Mouse (Mus musculus) G1E (cell line): ENCODE measurements around the gene Rnf157. TPM values are rescaled to one million over a fixed set of nuclear protein-coding genes. Genes with fewer than 3 reads are reported as not detected.

Source experiments
- ATAC-seq: 2 replicates; pipeline ENCODE4 v1.8.0; 2016; ENCODE audit warnings: mild to moderate bottlenecking; ENCODE audit not compliant: insufficient number of reproducible peaks, poor library complexity, low FRiP score, severe bottlenecking; ENCODE audit errors: extremely low read depth
- DNase-seq: peaks from one replicate; pipeline ENCODE4 v3.0.0; 2012; ENCODE audit warnings: low spot score
- H3K27me3 ChIP-seq: 2 replicates; pipeline ENCODE4 v1.6.1; 2012; ENCODE audit warnings: mild to moderate bottlenecking, low read length, inconsistent platforms; ENCODE audit not compliant: insufficient read depth
- H3K36me3 ChIP-seq: replicated peaks from 2 replicates; pipeline ENCODE3; 2012; ENCODE audit warnings: mild to moderate bottlenecking, inconsistent platforms
- H3K4me1 ChIP-seq: 2 replicates; pipeline ENCODE4 v1.6.1; 2012; ENCODE audit warnings: low read depth, low read length, inconsistent platforms, mixed read lengths; ENCODE audit not compliant: insufficient read depth
- H3K4me3 ChIP-seq: 2 replicates; pipeline ENCODE4 v1.5.1; 2012; ENCODE audit warnings: low read depth, mild to moderate bottlenecking, inconsistent platforms, low read length, moderate library complexity, mixed read lengths
- H3K9me3 ChIP-seq: replicated peaks from 2 replicates; pipeline ENCODE4 v1.6.1; 2012; ENCODE audit warnings: inconsistent platforms
- CTCF ChIP-seq: IDR thresholded peaks from 2 replicates; pipeline ENCODE4 v1.5.1; 2012; ENCODE audit warnings: low read depth, low read length, inconsistent platforms, mixed read lengths
- GATA1 ChIP-seq: IDR thresholded peaks from 2 replicates; pipeline ENCODE4 v1.6.1; 2012; ENCODE audit warnings: borderline replicate concordance, low read length, inconsistent platforms, mixed read lengths
- GATA2 ChIP-seq: IDR thresholded peaks from 2 replicates; pipeline ENCODE4 v1.6.1; 2012; ENCODE audit warnings: low read depth, low read length, inconsistent platforms, borderline replicate concordance
- POLR2AphosphoS5 ChIP-seq: IDR thresholded peaks from 2 replicates; pipeline ENCODE4 v1.6.1; 2012; ENCODE audit warnings: low read depth, low read length, inconsistent platforms; ENCODE audit not compliant: insufficient replicate concordance
- TAL1 ChIP-seq: conservative IDR thresholded peaks from 2 replicates; pipeline ENCODE4 v1.6.1; 2012; ENCODE audit warnings: low read depth, low read length, inconsistent platforms, mixed read lengths
- polyA plus RNA-seq: library from polyadenylated mRNA; stranded (reverse); fragments of >175 nt; gene quantifications from 2 replicates; pipeline ENCODE4 v1.2.3, GENCODE M21; 2012
- total RNA-seq, 2 experiments: library from RNA; stranded (forward) in 1 of 2; stranded (reverse) in 1 of 2; fragments of 200-1000 nt in 1 of 2; fragments of >200 nt in 1 of 2; fragmentation: Nextera tagmentation in 1 of 2; gene quantifications; 2 replicates each; pipeline ENCODE4 v1.2.3; 2014 to 2017

Rnf157 gene
- total and polyA plus RNA-seq, 3 experiments, result 7.1 to 23.7 (median 10.0) TPM

DNA sequence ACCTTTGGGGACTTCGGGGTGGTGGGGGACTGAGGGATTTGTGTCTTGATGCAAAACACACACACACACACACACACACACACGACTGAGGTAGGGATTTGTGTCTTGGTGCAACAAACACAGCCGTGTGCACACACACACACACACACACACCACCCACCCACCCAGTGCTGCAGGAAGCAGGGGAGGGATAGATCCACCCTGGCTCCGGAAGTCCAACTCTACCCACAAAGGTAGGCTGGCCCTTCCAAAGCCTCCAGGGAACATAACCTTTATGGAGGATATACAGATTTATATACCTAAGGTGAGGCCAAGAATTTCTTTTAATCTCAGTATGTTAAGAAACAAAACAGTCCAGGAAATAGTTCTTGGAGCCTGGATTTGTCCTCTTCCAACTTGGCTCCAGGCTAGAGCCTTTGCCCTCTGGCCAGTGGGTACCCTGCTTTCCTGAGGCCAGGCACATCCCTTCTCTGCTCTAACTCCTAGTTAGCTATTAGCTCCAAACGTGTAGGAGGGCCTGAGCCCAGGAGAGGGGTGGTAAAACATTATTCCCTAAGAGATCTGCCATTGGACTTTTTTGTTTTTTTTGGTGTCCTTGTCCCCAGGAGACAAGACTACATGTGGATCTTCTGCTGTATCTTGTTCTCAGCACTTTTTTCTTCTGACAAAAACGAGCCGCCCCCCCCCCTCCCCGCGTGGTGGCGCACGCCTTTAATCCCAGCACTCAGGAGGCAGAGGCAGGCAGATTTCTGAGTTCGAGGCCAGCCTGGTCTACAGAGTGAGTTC is 22.3 kb upstream of the Rnf157 start:
- ATAC-seq (no peak), DNase-seq (no peak)
- peaks cover 46% of the 10 kb centered on the region for H3K36me3 ChIP-seq
- H3K9me3 ChIP-seq, result no peaks in the 10 kb centered on the region
- no peak for TF ChIP-seq POLR2AphosphoS5
- no peak for TF ChIP-seq GATA1
- no peak for TF ChIP-seq GATA2
- no peak for TF ChIP-seq TAL1
- TF ChIP-seq CTCF, result no peak
- H3K27me3 ChIP-seq, result no peaks in the 10 kb centered on the region
- peaks cover 67% of the 10 kb centered on the region for H3K4me1 ChIP-seq
- peak overlapping the region; percentile 82 for H3K4me3 ChIP-seq

DNA sequence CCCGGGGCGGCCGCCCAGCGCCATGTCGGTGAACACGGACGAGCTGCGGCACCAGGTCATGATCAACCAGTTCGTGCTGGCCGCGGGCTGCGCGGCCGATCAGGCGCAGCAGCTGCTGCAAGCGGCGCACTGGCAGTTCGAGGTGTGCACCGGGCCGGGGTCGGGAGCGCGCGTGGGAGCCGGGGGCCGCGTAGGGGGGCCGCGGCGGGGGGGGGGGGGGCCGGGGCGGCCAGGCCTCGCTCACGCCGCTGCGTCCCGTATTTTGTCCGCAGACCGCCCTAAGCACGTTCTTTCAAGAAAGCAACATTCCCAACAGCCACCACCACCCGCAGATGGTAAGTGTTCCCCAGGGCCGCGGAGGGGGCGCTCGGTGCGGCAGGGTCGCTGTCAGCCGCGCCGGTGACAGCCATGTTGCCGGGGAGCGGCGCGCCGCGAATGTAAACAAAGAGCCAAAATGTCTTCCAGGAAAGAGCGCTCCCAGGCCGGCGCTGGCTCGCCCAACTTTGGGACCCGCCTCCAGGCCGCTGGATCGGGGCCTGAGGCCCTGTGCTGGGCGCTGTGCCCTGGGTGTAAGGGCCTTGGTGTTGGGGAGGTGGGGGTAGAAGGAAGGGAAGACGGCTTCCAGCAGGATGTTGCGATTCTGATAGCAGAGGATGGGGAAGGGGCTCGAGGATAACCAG is 21.6 kb upstream of the Rnf157 start:
- peak; percentile 64 for DNase-seq
- no peaks in the 10 kb centered on the region for H3K27me3 ChIP-seq
- peak overlapping the region; percentile 82 for H3K4me3 ChIP-seq
- no peaks in the 10 kb centered on the region for H3K9me3 ChIP-seq
- TF ChIP-seq TAL1 (no peak), CTCF (no peak), GATA1 (no peak), POLR2AphosphoS5 (no peak), GATA2 (no peak)
- H3K36me3 ChIP-seq, result peaks cover 39% of the 10 kb centered on the region
- H3K4me1 ChIP-seq, result peaks cover 67% of the 10 kb centered on the region
- ATAC-seq, result no peak

DNA sequence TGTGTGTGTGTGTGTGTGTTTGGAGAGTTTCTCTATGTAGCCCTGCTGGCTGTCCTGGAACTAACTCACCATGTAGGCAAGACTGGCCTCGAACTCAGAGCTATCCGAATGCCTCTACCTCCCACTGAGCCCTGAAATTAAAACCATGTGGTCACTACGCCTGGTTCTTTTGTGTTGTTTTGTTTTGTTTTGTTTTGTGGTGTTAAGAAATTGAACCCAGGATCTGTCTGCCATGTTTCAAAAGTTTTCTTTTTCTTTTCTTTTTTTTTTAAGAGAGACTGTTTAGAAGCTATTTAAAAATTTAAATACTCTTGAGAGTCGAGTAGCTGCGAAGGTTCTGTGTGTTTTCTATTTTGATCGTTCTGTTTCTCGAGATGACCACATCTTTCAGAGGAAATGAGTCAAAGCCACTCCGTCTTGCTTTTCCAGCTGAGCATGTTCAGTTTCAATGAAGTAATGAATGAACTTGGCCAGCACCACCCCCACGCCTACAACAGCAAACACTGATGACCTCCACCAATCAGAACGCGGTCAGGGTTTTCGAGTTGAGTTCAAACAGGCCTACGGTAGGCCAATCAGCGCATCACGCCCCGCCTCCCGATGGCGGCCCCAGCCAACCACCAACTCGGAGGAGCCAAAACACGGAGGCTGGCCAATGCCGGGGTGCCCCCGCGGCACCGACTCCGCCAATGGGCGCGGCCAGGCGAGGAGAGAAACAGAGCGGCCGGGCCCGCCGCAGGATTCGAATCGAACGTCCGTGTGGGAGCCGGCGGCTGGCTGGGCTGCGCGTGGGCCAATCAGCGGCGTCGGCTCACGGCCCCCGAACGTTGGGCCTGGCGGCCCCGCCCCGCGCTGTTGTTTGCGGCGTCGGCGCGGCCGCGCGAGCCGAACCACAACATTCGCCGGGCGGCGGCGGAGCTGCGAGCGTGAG is 20.8 kb upstream of the Rnf157 start, which contains the start of gene Ubald2:
TSS of gene Ubald2 (plus strand) at position 739 of the 931 bp plus-strand sequence.
- Histone ChIP-seq H3K27me3 (no peaks in the 10 kb centered on the region), H3K36me3 (peaks cover 31% of the 10 kb centered on the region), H3K4me1 (peaks cover 70% of the 10 kb centered on the region), H3K9me3 (no peaks in the 10 kb centered on the region), H3K4me3 (peak within 1 kb of the TSS; percentile 82)
- TF ChIP-seq GATA1 (no peak), POLR2AphosphoS5 (no peak), GATA2 (no peak), TAL1 (no peak), CTCF (no peak)
- peak; percentile 99 for DNase-seq
- peak; percentile 84 for ATAC-seq

DNA sequence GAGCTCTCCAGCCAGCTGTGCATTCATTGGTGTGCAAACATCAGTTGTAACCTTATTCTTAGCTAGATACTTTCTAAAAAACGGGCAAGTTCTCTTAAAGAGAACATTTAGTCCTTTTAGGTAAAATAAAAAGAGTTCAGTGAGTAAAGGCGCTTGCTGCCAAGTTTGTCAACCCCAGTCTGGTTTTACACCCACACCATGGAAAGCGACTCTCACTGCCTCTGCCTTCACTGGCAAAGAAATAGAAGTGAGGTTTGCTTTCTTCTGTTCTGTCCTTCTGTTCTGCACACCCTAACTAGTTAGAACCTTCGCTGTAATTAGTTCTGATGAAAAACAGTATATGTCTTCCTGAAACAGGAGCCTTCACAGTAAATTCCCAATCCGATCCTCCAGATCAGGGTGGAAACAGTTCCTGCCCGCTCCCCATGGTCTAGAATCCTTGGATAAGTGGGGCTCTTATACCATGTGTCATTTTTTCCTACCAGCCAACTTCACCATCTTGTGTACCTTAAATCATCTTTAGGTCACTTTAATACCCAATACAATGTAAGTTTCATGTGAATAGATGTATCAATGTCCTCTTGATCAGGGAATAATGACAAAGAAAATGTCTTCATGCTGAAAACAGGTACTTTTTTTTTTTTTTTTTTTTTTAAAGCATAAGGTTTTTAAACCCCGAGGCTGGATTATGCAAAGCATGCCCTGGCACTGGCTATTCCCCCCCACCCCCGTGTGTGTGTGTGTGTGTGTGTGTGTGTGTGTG is 19.9 kb upstream of the Rnf157 start:
- no peaks in the 10 kb centered on the region for H3K27me3 ChIP-seq
- TF ChIP-seq GATA2 (no peak), TAL1 (no peak), CTCF (no peak), POLR2AphosphoS5 (no peak), GATA1 (no peak)
- DNase-seq (no peak), ATAC-seq (no peak)
- H3K36me3 ChIP-seq, result peaks cover 30% of the 10 kb centered on the region
- H3K4me3 ChIP-seq, result no peak overlapping the region
- no peaks in the 10 kb centered on the region for H3K9me3 ChIP-seq
- peaks cover 77% of the 10 kb centered on the region for H3K4me1 ChIP-seq

DNA sequence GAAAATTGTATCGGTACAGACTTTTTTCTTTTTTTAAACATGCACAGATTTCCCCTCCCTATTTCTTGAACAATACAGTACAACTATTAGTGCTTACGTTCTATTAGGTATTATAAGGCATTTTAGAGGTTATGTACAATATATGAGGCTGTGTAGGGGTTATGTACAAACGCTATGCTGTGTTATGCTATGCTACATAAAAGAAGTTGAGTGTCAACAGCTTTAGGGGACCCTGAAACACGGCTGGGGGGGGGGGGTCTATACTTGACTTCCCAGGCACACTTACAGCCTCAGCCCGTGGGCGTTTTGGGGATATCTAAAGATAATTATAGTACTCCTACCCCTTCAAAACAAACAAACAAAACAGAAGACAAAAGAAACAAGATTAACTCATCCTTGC is 19.3 kb upstream of the Rnf157 start:
- H3K36me3 ChIP-seq, result peaks cover 23% of the 10 kb centered on the region
- no peaks in the 10 kb centered on the region for H3K9me3 ChIP-seq
- ATAC-seq (no peak), DNase-seq (no peak)
- H3K4me1 ChIP-seq, result peaks cover 77% of the 10 kb centered on the region
- H3K4me3 ChIP-seq, result no peak overlapping the region
- TF ChIP-seq GATA1 (no peak), TAL1 (no peak), GATA2 (no peak), CTCF (no peak), POLR2AphosphoS5 (no peak)
- H3K27me3 ChIP-seq, result no peaks in the 10 kb centered on the region
